Mouse (Mus musculus) c-Kit-positive CD71-positive TER-119-positive erythroid progenitor cells, embryonic 14.5 days (primary cell): ENCODE data around the gene Map4k4.

Source experiments
- DNase-seq: peaks from one replicate; pipeline ENCODE4 v3.0.0-alpha.2; 2013; ENCODE audit warnings: low spot score

Gene Map4k4

GRCm38 (mm10) chr1:39964427-39964826, 63.7 kb downstream of the Map4k4 start:
- DNase-seq: no peak

- DNase-seq: no peak
These were observed 64.7 kb downstream of the Map4k4 start for GRCm38 (mm10) chr1:39965461-39965860.

- DNase-seq: no peak
These were observed 68.3 kb downstream of the Map4k4 start for GRCm38 (mm10) chr1:39968999-39969398.

- no peak for DNase-seq
These were observed 69.2 kb downstream of the Map4k4 start for GRCm38 (mm10) chr1:39969771-39970406.

- no peak for DNase-seq
These were observed 71.7 kb downstream of the Map4k4 start for GRCm38 (mm10) chr1:39972411-39972810.

GRCm38 (mm10) chr1:39973911-39974310, 73.2 kb downstream of the Map4k4 start:
- DNase-seq: no peak

- DNase-seq: no peak
These were observed 74.3 kb downstream of the Map4k4 start for GRCm38 (mm10) chr1:39975005-39975404.

GRCm38 (mm10) chr1:39976107-39976506, 75.4 kb downstream of the Map4k4 start:
- DNase-seq: no peak

- DNase-seq: no peak
These were observed 76.4 kb downstream of the Map4k4 start for GRCm38 (mm10) chr1:39976847-39977744.

- no peak for DNase-seq
These were observed 78.2 kb downstream of the Map4k4 start for GRCm38 (mm10) chr1:39978781-39979486.

GRCm38 (mm10) chr1:39980314-39981290, 79.9 kb downstream of the Map4k4 start:
- no peak for DNase-seq

- DNase-seq: no peak
These were observed 81.3 kb downstream of the Map4k4 start for GRCm38 (mm10) chr1:39981970-39982369.

- DNase-seq: no peak
These were observed 82.2 kb downstream of the Map4k4 start for GRCm38 (mm10) chr1:39982727-39983487.

- no peak for DNase-seq
These were observed 83.6 kb downstream of the Map4k4 start for GRCm38 (mm10) chr1:39984331-39984730.

- no peak for DNase-seq
These were observed 86.1 kb downstream of the Map4k4 start for GRCm38 (mm10) chr1:39986820-39987219.

- DNase-seq: no peak
These were observed 88.1 kb downstream of the Map4k4 start for GRCm38 (mm10) chr1:39988841-39989240.

- DNase-seq: no peak
These were observed 89.3 kb downstream of the Map4k4 start for GRCm38 (mm10) chr1:39990041-39990440.

GRCm38 (mm10) chr1:39993921-39994320, 93.2 kb downstream of the Map4k4 start:
- no peak for DNase-seq

- DNase-seq: no peak
These were observed 94.9 kb downstream of the Map4k4 start for GRCm38 (mm10) chr1:39995593-39995992.

- no peak for DNase-seq
These were observed 99.8 kb downstream of the Map4k4 start for GRCm38 (mm10) chr1:40000476-40000875.

- DNase-seq: no peak
These were observed 100.2 kb downstream of the Map4k4 start for GRCm38 (mm10) chr1:40000899-40001298.
